Mouse (Mus musculus) MEL (cell line): ENCODE data around the gene Polk.

Experiments
- BHLHE40 ChIP-seq: IDR thresholded peaks from 2 replicates; pipeline ENCODE4 v1.6.1; 2012; ENCODE audit warnings: low read depth, mild to moderate bottlenecking, inconsistent platforms, low read length, improper control_type of control experiment, borderline replicate concordance
- CTCF ChIP-seq, 3 experiments: IDR thresholded peaks in 2 of 3; conservative IDR thresholded peaks in 1 of 3; 2 replicates each; pipeline ENCODE4 v1.5.1; 2011 to 2012; ENCODE audit warnings: low read length in 3 of 3, low read depth in 2 of 3, mild to moderate bottlenecking in 2 of 3, improper control_type of control experiment in 1 of 3, inconsistent platforms in 1 of 3, mixed read lengths in 1 of 3, moderate library complexity in 1 of 3; ENCODE audit not compliant: control insufficient read depth in 1 of 3, insufficient read depth in 1 of 3, poor library complexity in 1 of 3, severe bottlenecking in 1 of 3
- GATA1 ChIP-seq: IDR thresholded peaks from 2 replicates; pipeline ENCODE4 v1.6.1; 2011; ENCODE audit warnings: low read depth, low read length, improper control_type of control experiment
- HCFC1 ChIP-seq: IDR thresholded peaks from 2 replicates; pipeline ENCODE4 v1.6.1; 2012; ENCODE audit warnings: low read depth, mild to moderate bottlenecking, inconsistent platforms, low read length, improper control_type of control experiment, moderate library complexity
- MAFK ChIP-seq: IDR thresholded peaks from 2 replicates; pipeline ENCODE4 v1.6.1; 2011; ENCODE audit warnings: low read depth, mild to moderate bottlenecking, low read length, improper control_type of control experiment, borderline replicate concordance
- POLR2A ChIP-seq, 2 experiments: IDR thresholded peaks; 2 replicates each; pipeline ENCODE4 v1.6.1; 2011 to 2012; ENCODE audit warnings: low read length in 2 of 2, mild to moderate bottlenecking in 2 of 2, control low read depth in 1 of 2, improper control_type of control experiment in 1 of 2, low read depth in 1 of 2, moderate library complexity in 1 of 2; ENCODE audit not compliant: control insufficient read depth in 1 of 2, insufficient read depth in 1 of 2, poor library complexity in 1 of 2
- POLR2AphosphoS2 ChIP-seq: IDR thresholded peaks from 2 replicates; pipeline ENCODE4 v1.6.1; 2011; ENCODE audit warnings: low read length, improper control_type of control experiment
- UBTF ChIP-seq: IDR thresholded peaks from 2 replicates; pipeline ENCODE4 v1.6.1; 2012; ENCODE audit warnings: low read depth, mild to moderate bottlenecking, inconsistent platforms, low read length, improper control_type of control experiment, moderate library complexity, borderline replicate concordance; ENCODE audit not compliant: insufficient read depth
- ZC3H11A ChIP-seq: IDR thresholded peaks from 2 replicates; pipeline ENCODE4 v1.6.1; 2012; ENCODE audit warnings: low read depth, mild to moderate bottlenecking, inconsistent platforms, low read length, improper control_type of control experiment

DNA sequence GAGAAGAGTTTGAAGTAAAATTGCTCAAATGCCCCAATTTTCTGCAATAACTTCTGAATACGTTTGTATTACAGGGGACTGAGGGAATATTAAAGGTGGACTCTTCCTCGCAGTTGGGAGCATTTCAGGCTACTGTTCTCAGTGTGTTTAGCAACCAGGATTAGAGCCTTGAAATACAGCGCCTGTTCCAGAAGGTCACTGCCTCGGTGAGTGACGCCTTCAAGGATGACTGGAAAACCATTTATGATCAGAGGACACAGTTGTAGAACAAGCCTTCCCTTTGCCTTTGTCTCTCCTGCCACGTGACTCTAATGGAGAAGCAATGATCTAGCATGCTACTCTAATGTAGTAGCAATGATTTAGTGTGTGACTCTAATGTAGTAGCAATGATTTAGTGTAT, 54.4 kb downstream of the Polk start:
- no peak for TF ChIP-seq CTCF (IDR thresholded peaks at IDR 0.05 in 2 of 3, conservative IDR thresholded peaks at IDR 0.05 in 1 of 3; ENCODE audit: control insufficient read depth in 1 of 3, insufficient read depth in 1 of 3, low read depth in 2 of 3, low read length in 3 of 3, poor library complexity in 1 of 3, severe bottlenecking in 1 of 3)
- TF ChIP-seq BHLHE40 = no peak
- TF ChIP-seq POLR2AphosphoS2 = no peak
- no peak for TF ChIP-seq MAFK
- no peak for TF ChIP-seq GATA1
- TF ChIP-seq UBTF = no peak
- TF ChIP-seq HCFC1 = no peak
- no peak for TF ChIP-seq ZC3H11A
- no peak for TF ChIP-seq POLR2A (IDR thresholded peaks at IDR 0.05; ENCODE audit: control insufficient read depth in 1 of 2, insufficient read depth in 1 of 2, low read depth in 1 of 2, low read length in 2 of 2, poor library complexity in 1 of 2)
